Comparison of ENCODE assay signal across 20 mouse cellular contexts in genomic region chr2:137091766-137092522, GRCm38 (mm10). TPM values are rescaled to one million over a fixed set of nuclear protein-coding genes. Genes with fewer than 3 reads are reported as not detected.
A peak's percentile ranks its signal among the peaks of the same experiment; 100 is the strongest.
DNase-seq lines count a peak whose midpoint lies in the region; ATAC-seq and TF ChIP-seq lines count a peak whose summit lies in the region.
"Had no signal": no experiment of that assay in that cellular context is flagged by ENCODE, and none has a peak within 500 bp of the region (broad histone marks: within the 10 kb centered on the region; RNA-seq: fewer than 3 reads in every experiment).

No protein-coding gene starts in this region.

- H3K36me3 ChIP-seq in forebrain, embryonic 16.5 days (ENCODE audit: control insufficient read depth, insufficient read depth): no peaks in the 10 kb centered on the region
- H3K36me3 ChIP-seq in forebrain, embryonic 14.5 days (ENCODE audit: control insufficient read depth, insufficient read depth, low read length): peaks cover 21% of the 10 kb centered on the region; the same call in 1 of the 2 replicates
- peaks cover 36% of the 10 kb centered on the region for H3K36me3 ChIP-seq in hindbrain, embryonic 13.5 days
- H3K36me3 ChIP-seq in hindbrain, embryonic 16.5 days (ENCODE audit: control insufficient read depth, insufficient read depth, low read length): peaks cover 6% of the 10 kb centered on the region; the same call in 1 of the 2 replicates
- H3K36me3 ChIP-seq in midbrain, embryonic 12.5 days: peaks cover 45% of the 10 kb centered on the region
- H3K36me3 ChIP-seq in midbrain, embryonic 13.5 days: peaks cover 51% of the 10 kb centered on the region
- H3K36me3 ChIP-seq in stomach, postnatal 0 days (ENCODE audit: control insufficient read depth, insufficient read depth, low read length): peaks cover 38% of the 10 kb centered on the region

- TF ChIP-seq EP300 in stomach, postnatal 0 days (optimal IDR thresholded peaks at IDR 0.05): no peak

- H3K9me3 ChIP-seq in forebrain, embryonic 16.5 days (ENCODE audit: control insufficient read depth, low read length): no peaks in the 10 kb centered on the region
- H3K9me3 ChIP-seq in forebrain, embryonic 14.5 days (replicated peaks; ENCODE audit: control insufficient read depth, low read length): no peaks in the 10 kb centered on the region
- no peaks in the 10 kb centered on the region for H3K9me3 ChIP-seq in hindbrain, embryonic 13.5 days
- no peaks in the 10 kb centered on the region for H3K9me3 ChIP-seq in hindbrain, embryonic 16.5 days (ENCODE audit: control insufficient read depth, low read length)
- no peaks in the 10 kb centered on the region for H3K9me3 ChIP-seq in midbrain, embryonic 12.5 days
- no peaks in the 10 kb centered on the region for H3K9me3 ChIP-seq in midbrain, embryonic 13.5 days
- no peaks in the 10 kb centered on the region for H3K9me3 ChIP-seq in stomach, postnatal 0 days (ENCODE audit: control insufficient read depth, low read length)
- H3K9me3 ChIP-seq: embryonic facial prominence, embryonic 15.5 days; limb, embryonic 12.5 days had no signal

- WGBS in forebrain, embryonic 16.5 days: 54% methylated on average over 11 of the region's 11 CpGs
- 50% methylated on average over 11 of the region's 11 CpGs for WGBS in forebrain, embryonic 14.5 days
- WGBS in hindbrain, embryonic 13.5 days: 63% methylated on average over 11 of the region's 11 CpGs
- 63% methylated on average over 11 of the region's 11 CpGs for WGBS in hindbrain, embryonic 16.5 days
- WGBS in midbrain, embryonic 12.5 days: 58% methylated on average over 11 of the region's 11 CpGs
- WGBS in midbrain, embryonic 13.5 days: 47% methylated on average over 11 of the region's 11 CpGs
- 61% methylated on average over 11 of the region's 11 CpGs for whole genome bisulfite sequencing in stomach, postnatal 0 days

- H3K9ac ChIP-seq in forebrain, embryonic 16.5 days (replicated peaks; ENCODE audit: low read depth, low read length): no peak overlapping the region
- no peak overlapping the region for H3K9ac ChIP-seq in forebrain, embryonic 14.5 days (ENCODE audit: low read length)
- H3K9ac ChIP-seq in hindbrain, embryonic 13.5 days: no peak overlapping the region
- H3K9ac ChIP-seq in hindbrain, embryonic 16.5 days (ENCODE audit: low read depth, low read length): no peak overlapping the region
- no peak overlapping the region for H3K9ac ChIP-seq in midbrain, embryonic 12.5 days (replicated peaks)
- no peak overlapping the region for H3K9ac ChIP-seq in midbrain, embryonic 13.5 days (replicated peaks)
- no peak overlapping the region for H3K9ac ChIP-seq in stomach, postnatal 0 days (ENCODE audit: low read length)
- H3K9ac ChIP-seq: embryonic facial prominence, embryonic 15.5 days; limb, embryonic 12.5 days; liver, postnatal 0 days had no signal

- no peak for DNase-seq in forebrain, embryonic 14.5 days (ENCODE audit: low spot score)
- DNase-seq in stomach, postnatal 0 days (ENCODE audit: low spot score): peak; percentile 26
- DNase-seq: adrenal gland, postnatal 36 days; cerebellum, adult 9-10 months; gastrocnemius, postnatal 14 days; heart, adult 18-20 months; kidney, postnatal 25 days; liver, postnatal 0 days; lung, postnatal 10 days; thymus, postnatal 25 days had no signal

- peak; percentile 54 for TF ChIP-seq CTCF in stomach, postnatal 0 days (IDR thresholded peaks at IDR 0.05; ENCODE audit: low read depth)

- no peak overlapping the region for H3K4me2 ChIP-seq in forebrain, embryonic 16.5 days (ENCODE audit: low read length)
- H3K4me2 ChIP-seq in forebrain, embryonic 14.5 days (ENCODE audit: low read length): no peak overlapping the region
- H3K4me2 ChIP-seq in hindbrain, embryonic 13.5 days: no peak overlapping the region
- H3K4me2 ChIP-seq in hindbrain, embryonic 16.5 days (ENCODE audit: low read length): no peak overlapping the region
- no peak overlapping the region for H3K4me2 ChIP-seq in midbrain, embryonic 12.5 days (replicated peaks)
- no peak overlapping the region for H3K4me2 ChIP-seq in midbrain, embryonic 13.5 days (replicated peaks)
- H3K4me2 ChIP-seq in stomach, postnatal 0 days (replicated peaks; ENCODE audit: low read depth): no peak overlapping the region
- H3K4me2 ChIP-seq: embryonic facial prominence, embryonic 15.5 days; limb, embryonic 12.5 days; liver, embryonic 11.5 days had no signal

- no peak overlapping the region for H3K27ac ChIP-seq in forebrain, embryonic 16.5 days (ENCODE audit: low read length)
- no peak overlapping the region; the same call in 1 of the 2 replicates for H3K27ac ChIP-seq in forebrain, embryonic 14.5 days (ENCODE audit: low read depth, low read length)
- no peak overlapping the region for H3K27ac ChIP-seq in hindbrain, embryonic 13.5 days
- H3K27ac ChIP-seq in hindbrain, embryonic 16.5 days (ENCODE audit: low read depth, low read length): no peak overlapping the region
- no peak overlapping the region for H3K27ac ChIP-seq in midbrain, embryonic 12.5 days (replicated peaks)
- no peak overlapping the region for H3K27ac ChIP-seq in midbrain, embryonic 13.5 days
- no peak overlapping the region for H3K27ac ChIP-seq in stomach, postnatal 0 days (replicated peaks)
- H3K27ac ChIP-seq: embryonic facial prominence, embryonic 15.5 days; limb, embryonic 12.5 days had no signal

- H3K27me3 ChIP-seq in forebrain, embryonic 16.5 days (replicated peaks; ENCODE audit: control insufficient read depth, insufficient read depth, low read length): no peaks in the 10 kb centered on the region
- 0 out of 2 replicates have a peak, but pooled peaks cover 2% of the 10 kb centered on the region for H3K27me3 ChIP-seq in forebrain, embryonic 14.5 days (replicated peaks; ENCODE audit: control insufficient read depth, insufficient read depth, low read length)
- H3K27me3 ChIP-seq in hindbrain, embryonic 13.5 days: 0 out of 2 replicates have a peak, but pooled peaks cover 6% of the 10 kb centered on the region
- no peaks in the 10 kb centered on the region for H3K27me3 ChIP-seq in hindbrain, embryonic 16.5 days (replicated peaks; ENCODE audit: control insufficient read depth, insufficient read depth, low read length)
- no peaks in the 10 kb centered on the region for H3K27me3 ChIP-seq in midbrain, embryonic 12.5 days
- H3K27me3 ChIP-seq in midbrain, embryonic 13.5 days: no peaks in the 10 kb centered on the region; the same call in 1 of the 2 replicates
- H3K27me3 ChIP-seq in stomach, postnatal 0 days (ENCODE audit: control insufficient read depth, insufficient read depth, low read length): no peaks in the 10 kb centered on the region
- H3K27me3 ChIP-seq: embryonic facial prominence, embryonic 15.5 days; limb, embryonic 12.5 days; Patski had no signal

- ATAC-seq in forebrain, embryonic 16.5 days: 0 out of 2 replicates have a peak, but pooled peaks have one; percentile 1
- no peak for ATAC-seq in forebrain, embryonic 14.5 days
- ATAC-seq in hindbrain, embryonic 13.5 days (ENCODE audit: low FRiP score): peak; percentile 2; the same call in 1 of the 2 replicates
- ATAC-seq in hindbrain, embryonic 16.5 days: no peak
- 0 out of 2 replicates have a peak, but pooled peaks have one; percentile 0 for ATAC-seq in midbrain, embryonic 12.5 days (ENCODE audit: low FRiP score, low read depth)
- no peak for ATAC-seq in midbrain, embryonic 13.5 days
- ATAC-seq in stomach, postnatal 0 days (ENCODE audit: low FRiP score, low TSS enrichment): no peak
- ATAC-seq: intestine, embryonic 16.5 days; liver, postnatal 0 days had no signal

- H3K4me3 ChIP-seq in forebrain, embryonic 16.5 days (replicated peaks; ENCODE audit: low read length): no peak overlapping the region
- no peak overlapping the region for H3K4me3 ChIP-seq in forebrain, embryonic 14.5 days (ENCODE audit: low read depth, low read length)
- no peak overlapping the region for H3K4me3 ChIP-seq in hindbrain, embryonic 13.5 days
- H3K4me3 ChIP-seq in hindbrain, embryonic 16.5 days (ENCODE audit: low read length): no peak overlapping the region
- no peak overlapping the region for H3K4me3 ChIP-seq in midbrain, embryonic 12.5 days
- no peak overlapping the region for H3K4me3 ChIP-seq in midbrain, embryonic 13.5 days (replicated peaks)
- H3K4me3 ChIP-seq in stomach, postnatal 0 days (ENCODE audit: low read depth, low read length): no peak overlapping the region
- H3K4me3 ChIP-seq: embryonic facial prominence, embryonic 15.5 days; limb, embryonic 12.5 days had no signal

- peaks cover 13% of the 10 kb centered on the region for H3K4me1 ChIP-seq in forebrain, embryonic 16.5 days (replicated peaks; ENCODE audit: control insufficient read depth, insufficient read depth, low read length)
- H3K4me1 ChIP-seq in forebrain, embryonic 14.5 days (ENCODE audit: control insufficient read depth, insufficient read depth, low read length): peaks cover 16% of the 10 kb centered on the region
- H3K4me1 ChIP-seq in hindbrain, embryonic 13.5 days (replicated peaks): peaks cover 68% of the 10 kb centered on the region
- H3K4me1 ChIP-seq in hindbrain, embryonic 16.5 days (ENCODE audit: control insufficient read depth, insufficient read depth, low read depth, low read length): peaks cover 9% of the 10 kb centered on the region
- H3K4me1 ChIP-seq in midbrain, embryonic 12.5 days: peaks cover 63% of the 10 kb centered on the region
- peaks cover 64% of the 10 kb centered on the region for H3K4me1 ChIP-seq in midbrain, embryonic 13.5 days (replicated peaks)
- H3K4me1 ChIP-seq in stomach, postnatal 0 days (replicated peaks; ENCODE audit: control insufficient read depth, insufficient read depth): no peaks in the 10 kb centered on the region

RNA-seq across cellular contexts. Expression of gene Jag1, which starts 24.5 kb away (rescaled TPM):
- polyA plus RNA-seq in forebrain, embryonic 16.5 days (2015; fragmentation: Nextera tagmentation; extraction: Ambion mirVana): 8.9 and 12.4 TPM in 2 replicates
- 6.5 and 8.8 TPM in 2 replicates for polyA plus RNA-seq in forebrain, embryonic 14.5 days (2014; fragmentation: Nextera tagmentation; extraction: Ambion mirVana)
- polyA plus RNA-seq in hindbrain, embryonic 13.5 days (2015; fragmentation: Nextera tagmentation; extraction: Ambion mirVana): 16.3 and 17.7 TPM in 2 replicates
- polyA plus RNA-seq in hindbrain, embryonic 16.5 days (2015; fragmentation: Nextera tagmentation; extraction: Ambion mirVana): 5.1 and 9.2 TPM in 2 replicates
- polyA plus RNA-seq in midbrain, embryonic 12.5 days (2016; fragmentation: Nextera tagmentation; extraction: Ambion mirVana): 51.2 and 53.0 TPM in 2 replicates
- 22.1 and 27.4 TPM in 2 replicates for polyA plus RNA-seq in midbrain, embryonic 13.5 days (2015; fragmentation: Nextera tagmentation; extraction: Ambion mirVana)
- 8.2 and 8.8 TPM in 2 replicates for polyA plus RNA-seq in stomach, postnatal 0 days (2015; fragmentation: Nextera tagmentation; extraction: Ambion mirVana)

Comparison
In these comparisons a context has a peak if more than half of its experiments do, and no peak if none do; other contexts are left out.
1. ATAC-seq: peak in forebrain, embryonic 16.5 days (single experiment), hindbrain, embryonic 13.5 days (single experiment) and midbrain, embryonic 12.5 days (single experiment); none in forebrain, embryonic 14.5 days (single experiment), hindbrain, embryonic 16.5 days (single experiment), midbrain, embryonic 13.5 days (single experiment) and stomach, postnatal 0 days (single experiment).